Mouse (Mus musculus) midbrain, embryonic 11.5 days (tissue): ENCODE results near the gene Mgat4a. TPM values are rescaled to one million over a fixed set of nuclear protein-coding genes. Genes with fewer than 3 reads are reported as not detected.

Source experiments
- ATAC-seq: fragments of 200-750 bp; cut with Nextera tagmentation; 2 replicates; pipeline ENCODE4 v1.8.0; 2017; ENCODE audit warnings: moderate TSS enrichment, moderate library complexity; ENCODE audit not compliant: low FRiP score
- DNase-seq: peaks from one replicate; pipeline ENCODE4 v3.0.0; 2015; ENCODE audit warnings: low spot score; ENCODE audit errors: missing footprints
- H3K27ac ChIP-seq: fragments of 300-500 bp; sonication (generic); 2 replicates; pipeline ENCODE4 v1.5.1; 2014; ENCODE audit warnings: low read depth, low read length
- H3K27me3 ChIP-seq: fragments of 300-500 bp; sonication (generic); 2 replicates; pipeline ENCODE4 v1.6.1; 2014; ENCODE audit warnings: mild to moderate bottlenecking, low read length, moderate library complexity, mixed read lengths; ENCODE audit not compliant: control insufficient read depth, insufficient read depth
- H3K36me3 ChIP-seq: fragments of 300-500 bp; sonication (generic); 2 replicates; pipeline ENCODE4 v1.6.1; 2014; ENCODE audit warnings: mild to moderate bottlenecking, low read length, moderate library complexity, mixed read lengths; ENCODE audit not compliant: control insufficient read depth, insufficient read depth
- H3K4me1 ChIP-seq: fragments of 300-500 bp; sonication (generic); 2 replicates; pipeline ENCODE4 v1.6.1; 2014; ENCODE audit warnings: low read length; ENCODE audit not compliant: control insufficient read depth, insufficient read depth
- H3K4me2 ChIP-seq: fragments of 300-500 bp; sonication (generic); 2 replicates; pipeline ENCODE4 v1.6.1; 2014; ENCODE audit warnings: mild to moderate bottlenecking, moderate library complexity
- H3K4me3 ChIP-seq: fragments of 300-500 bp; sonication (generic); 2 replicates; pipeline ENCODE4 v1.5.1; 2014; ENCODE audit warnings: low read depth, low read length
- H3K9ac ChIP-seq: fragments of 300-500 bp; sonication (generic); 2 replicates; pipeline ENCODE4 v1.6.1; 2014; ENCODE audit warnings: low read length
- H3K9me3 ChIP-seq: fragments of 300-500 bp; sonication (generic); 2 replicates; pipeline ENCODE4 v1.6.1; 2016; ENCODE audit warnings: low read length; ENCODE audit not compliant: control insufficient read depth
- WGBS: fragments of 180-500 bp; shearing (Covaris S2); extraction: QIAGEN DNeasy Blood & Tissue Kit; methylation state at CpG from one replicate; pipeline ENCODE4 v1.1.7; 2014; 5-methylcytosine and 5-hydroxymethylcytosine counted together
- polyA plus RNA-seq: library from polyadenylated mRNA; unstranded; fragments of >200 nt; fragmentation: Nextera tagmentation; extraction: Ambion mirVana; gene quantifications from 2 replicates; pipeline ENCODE4 v1.2.1, GENCODE M21; 2014

Mgat4a gene
- polyA plus RNA-seq, 1 experiment from 2014 or later: 5.7 TPM

DNA sequence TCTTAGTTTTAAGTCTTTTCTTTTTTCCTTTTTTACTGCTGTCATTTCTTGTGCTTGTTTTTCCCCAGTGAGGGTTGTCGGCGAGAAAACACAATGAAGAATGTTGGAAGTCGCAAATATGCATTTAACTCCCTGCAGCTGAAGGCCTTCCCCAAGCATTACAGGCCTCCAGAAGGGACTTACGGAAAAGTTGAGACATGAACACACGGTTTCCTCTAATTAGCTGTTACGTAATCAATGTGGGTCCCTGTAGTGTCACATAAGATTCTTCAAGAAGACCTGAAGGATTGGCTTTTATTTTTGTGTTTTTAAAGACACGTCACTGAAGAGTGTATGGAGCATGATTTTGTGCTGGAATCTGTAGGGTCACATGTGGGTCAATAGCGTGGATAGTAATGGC, 132.8 kb downstream of the Mgat4a start:
- Histone ChIP-seq H3K9ac (no peak overlapping the region), H3K4me2 (no peak overlapping the region), H3K27ac (no peak overlapping the region), H3K27me3 (no peaks in the 10 kb centered on the region), H3K4me1 (no peaks in the 10 kb centered on the region), H3K36me3 (no peaks in the 10 kb centered on the region), H3K4me3 (no peak overlapping the region), H3K9me3 (no peaks in the 10 kb centered on the region)
- DNase-seq: no peak
- WGBS: 91% methylated on average over 8 of the region's 8 CpGs
- no peak for ATAC-seq

DNA sequence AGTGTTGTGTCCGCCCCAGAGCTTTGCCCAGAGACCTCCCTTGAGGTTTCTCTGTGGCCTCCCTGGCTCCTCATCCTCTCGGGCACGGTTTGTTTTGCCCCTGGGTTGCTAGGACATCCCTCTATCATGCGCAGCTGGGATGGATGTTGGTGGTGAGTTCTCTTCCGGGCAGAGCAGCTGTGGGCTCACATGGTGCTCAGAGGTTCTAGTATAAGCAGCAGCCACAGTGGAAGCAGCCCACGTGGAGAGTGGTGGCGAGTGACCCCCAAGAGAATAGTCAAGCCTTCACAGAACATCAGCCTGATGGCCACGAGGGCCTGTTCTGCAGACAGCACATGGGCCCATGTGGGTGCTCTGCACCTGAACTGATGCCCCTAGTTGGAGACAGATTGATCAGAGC, 133.6 kb downstream of the Mgat4a start:
- Histone ChIP-seq H3K4me2 (no peak overlapping the region), H3K36me3 (no peaks in the 10 kb centered on the region), H3K9ac (no peak overlapping the region), H3K27ac (no peak overlapping the region), H3K4me1 (no peaks in the 10 kb centered on the region), H3K9me3 (no peaks in the 10 kb centered on the region), H3K4me3 (no peak overlapping the region), H3K27me3 (no peaks in the 10 kb centered on the region)
- ATAC-seq: no peak
- 88% methylated on average over 8 of the region's 8 CpGs for WGBS
- DNase-seq: no peak

DNA sequence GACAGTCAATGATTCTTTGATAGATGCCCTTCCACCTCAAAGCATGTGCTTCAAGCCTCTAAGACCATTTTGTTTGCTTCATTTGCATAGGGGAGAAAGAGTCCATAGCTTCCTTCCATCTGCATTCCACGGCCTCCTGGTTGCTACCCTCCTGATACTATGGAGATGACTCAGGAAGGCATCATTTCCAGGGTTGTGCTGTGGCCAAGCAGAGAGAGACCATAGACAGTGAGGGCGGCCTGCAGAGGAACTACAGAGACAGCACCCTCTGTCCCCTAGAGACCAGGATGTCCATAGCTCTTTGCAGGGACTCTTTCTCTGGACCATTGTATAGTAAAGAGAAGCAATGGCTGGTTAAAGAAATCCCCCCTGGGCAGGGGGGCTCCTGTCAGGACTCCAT, 135.7 kb downstream of the Mgat4a start:
- ATAC-seq (no peak), DNase-seq (no peak)
- Histone ChIP-seq H3K27ac (no peak overlapping the region), H3K4me3 (no peak overlapping the region), H3K36me3 (no peaks in the 10 kb centered on the region), H3K4me2 (no peak overlapping the region), H3K4me1 (no peaks in the 10 kb centered on the region), H3K9me3 (no peaks in the 10 kb centered on the region), H3K27me3 (no peaks in the 10 kb centered on the region), H3K9ac (no peak overlapping the region)
- WGBS: 68% methylated on average over 2 of the region's 2 CpGs

DNA sequence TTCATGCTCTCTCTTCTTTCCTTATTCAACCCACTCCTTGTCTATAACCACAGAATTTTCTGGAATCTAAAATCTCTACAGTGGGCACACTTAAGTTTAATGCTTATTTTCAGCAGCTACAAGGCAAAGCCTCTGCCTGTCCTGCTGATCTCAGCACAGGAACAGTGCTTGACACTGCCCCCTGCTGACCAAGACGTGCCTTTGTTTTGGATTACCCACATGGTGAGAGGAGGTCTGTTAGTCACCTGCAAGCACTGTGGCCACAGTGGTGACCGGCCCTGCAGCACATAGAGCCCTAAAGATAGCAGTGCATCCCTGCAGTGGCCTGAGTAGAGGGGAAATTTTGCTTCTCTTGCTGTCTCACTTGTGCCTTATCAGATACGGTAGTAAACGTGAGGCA, 139.1 kb downstream of the Mgat4a start:
- DNase-seq (no peak), ATAC-seq (peak; percentile 52; the same call in 1 of the 2 replicates)
- Histone ChIP-seq H3K9me3 (no peaks in the 10 kb centered on the region), H3K4me1 (no peaks in the 10 kb centered on the region), H3K27me3 (no peaks in the 10 kb centered on the region), H3K27ac (no peak overlapping the region), H3K9ac (no peak overlapping the region), H3K4me3 (no peak overlapping the region), H3K36me3 (no peaks in the 10 kb centered on the region), H3K4me2 (no peak overlapping the region)
- WGBS: 57% methylated on average over 4 of the region's 4 CpGs

- H3K27ac ChIP-seq: 0 out of 2 replicates have a peak overlapping the region, but pooled peaks have one; percentile 20
- H3K27me3 ChIP-seq: no peaks in the 10 kb centered on the region
- H3K36me3 ChIP-seq: no peaks in the 10 kb centered on the region
- no peak overlapping the region for H3K9ac ChIP-seq
- no peak overlapping the region for H3K4me3 ChIP-seq
- no peaks in the 10 kb centered on the region for H3K4me1 ChIP-seq
- no peaks in the 10 kb centered on the region for H3K9me3 ChIP-seq
- no peak for DNase-seq
- WGBS: 78% methylated on average over 8 of the region's 8 CpGs
- no peak overlapping the region for H3K4me2 ChIP-seq
- ATAC-seq: no peak
Observed at GRCm38 (mm10) chr1:37399734-37400133, 141.1 kb downstream of the Mgat4a start.

- no peak for ATAC-seq
- H3K9ac ChIP-seq: no peak overlapping the region
- no peak overlapping the region for H3K4me2 ChIP-seq
- no peak overlapping the region for H3K4me3 ChIP-seq
- no peaks in the 10 kb centered on the region for H3K4me1 ChIP-seq
- H3K9me3 ChIP-seq: no peaks in the 10 kb centered on the region
- no peaks in the 10 kb centered on the region for H3K27me3 ChIP-seq
- no peak overlapping the region for H3K27ac ChIP-seq
- 90% methylated on average over 3 of the region's 3 CpGs for WGBS
- no peaks in the 10 kb centered on the region for H3K36me3 ChIP-seq
- no peak for DNase-seq
Observed at GRCm38 (mm10) chr1:37398961-37399360, 141.9 kb downstream of the Mgat4a start.

DNA sequence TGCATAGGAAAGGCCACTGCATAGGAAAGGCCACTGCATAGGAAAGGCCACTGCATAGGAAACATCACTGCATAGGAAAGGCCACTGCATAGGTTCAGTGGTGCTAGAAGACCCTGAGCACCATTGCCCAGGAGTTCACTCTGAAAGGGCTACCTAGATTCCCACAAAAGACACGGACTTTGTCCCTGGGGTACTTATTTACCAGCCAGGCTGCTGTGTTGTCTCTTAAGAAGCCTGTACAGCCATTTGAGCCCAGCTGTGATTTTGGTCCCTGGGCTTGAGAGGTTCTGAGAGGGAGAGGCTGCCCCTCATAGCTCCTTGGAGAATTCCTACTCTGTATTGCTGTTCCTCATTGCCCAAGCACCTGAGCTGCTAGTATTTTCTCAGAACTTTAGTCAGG, 144.3 kb downstream of the Mgat4a start:
- H3K9me3 ChIP-seq: no peaks in the 10 kb centered on the region
- H3K4me2 ChIP-seq: no peak overlapping the region
- H3K9ac ChIP-seq: no peak overlapping the region
- no peaks in the 10 kb centered on the region for H3K27me3 ChIP-seq
- ATAC-seq: no peak
- no peak overlapping the region for H3K4me3 ChIP-seq
- DNase-seq: no peak
- no peak overlapping the region for H3K27ac ChIP-seq
- no peaks in the 10 kb centered on the region for H3K36me3 ChIP-seq
- 70% methylated on average over 1 of the region's 1 CpGs for WGBS
- H3K4me1 ChIP-seq: no peaks in the 10 kb centered on the region

- H3K4me2 ChIP-seq: no peak overlapping the region
- no peak overlapping the region for H3K9ac ChIP-seq
- 91% methylated on average over 5 of the region's 5 CpGs for WGBS
- ATAC-seq (no peak), DNase-seq (no peak)
- no peak overlapping the region for H3K4me3 ChIP-seq
- H3K4me1 ChIP-seq: no peaks in the 10 kb centered on the region
- H3K9me3 ChIP-seq: no peaks in the 10 kb centered on the region
- no peaks in the 10 kb centered on the region for H3K27me3 ChIP-seq
- H3K27ac ChIP-seq: no peak overlapping the region
- no peaks in the 10 kb centered on the region for H3K36me3 ChIP-seq
Observed at GRCm38 (mm10) chr1:37393174-37393573, 147.6 kb downstream of the Mgat4a start.
